Mouse (Mus musculus): ENCODE results near the gene Tec.

Gene Tec

DNA sequence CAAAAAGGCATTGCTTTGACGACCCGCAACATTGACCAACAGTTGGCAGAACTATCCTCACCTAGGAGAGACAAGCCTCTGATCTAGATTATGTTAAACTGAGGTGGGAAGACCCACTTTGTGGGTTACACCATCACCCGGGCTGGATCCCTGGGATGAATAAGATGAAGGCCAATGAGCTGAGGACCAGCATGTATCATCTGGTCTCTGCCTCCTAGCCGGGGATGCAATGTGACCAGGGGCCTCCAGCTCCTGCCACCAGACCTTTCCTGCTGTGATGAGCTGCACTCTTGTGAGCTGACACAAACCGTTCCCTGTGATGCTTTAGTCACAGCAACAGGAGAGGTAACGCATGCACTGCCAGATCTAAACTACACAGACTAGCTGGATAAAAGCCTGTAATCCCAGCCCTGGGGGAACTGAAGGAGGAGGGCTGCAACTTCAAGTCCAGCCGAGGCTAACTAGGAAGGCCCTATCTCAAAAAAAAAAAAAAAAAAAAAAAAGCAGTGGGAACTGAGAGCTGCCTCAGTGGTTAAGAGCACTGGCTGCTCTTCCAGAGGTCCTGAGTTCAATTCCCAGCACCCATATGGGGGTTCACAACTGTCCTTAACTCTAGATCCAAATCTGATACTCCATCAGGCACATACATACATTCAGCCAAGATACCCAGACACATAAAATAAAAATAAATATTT lies 15.8 kb downstream of the Tec start:
- DNase-seq = no peak

DNA sequence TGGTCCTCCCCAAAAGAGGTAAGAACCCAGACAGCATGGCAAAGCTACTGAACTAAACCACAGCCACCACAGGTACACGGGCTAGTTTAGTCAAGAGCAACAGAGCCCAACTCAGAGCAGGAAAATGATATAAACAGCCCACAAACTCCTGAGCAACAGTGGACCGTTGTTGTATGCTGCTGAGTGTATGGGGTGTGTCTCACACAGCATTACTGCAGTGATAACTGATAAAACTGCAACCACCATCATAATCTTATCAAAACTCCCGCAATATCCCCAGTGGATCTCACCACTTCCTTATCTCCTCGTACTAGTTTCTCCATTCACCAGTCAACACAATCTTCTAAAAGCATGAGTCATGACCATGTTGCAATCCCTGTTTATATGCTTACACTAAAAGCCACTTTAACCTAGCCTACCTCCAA lies 16.6 kb downstream of the Tec start:
- DNase-seq = no peak

DNA sequence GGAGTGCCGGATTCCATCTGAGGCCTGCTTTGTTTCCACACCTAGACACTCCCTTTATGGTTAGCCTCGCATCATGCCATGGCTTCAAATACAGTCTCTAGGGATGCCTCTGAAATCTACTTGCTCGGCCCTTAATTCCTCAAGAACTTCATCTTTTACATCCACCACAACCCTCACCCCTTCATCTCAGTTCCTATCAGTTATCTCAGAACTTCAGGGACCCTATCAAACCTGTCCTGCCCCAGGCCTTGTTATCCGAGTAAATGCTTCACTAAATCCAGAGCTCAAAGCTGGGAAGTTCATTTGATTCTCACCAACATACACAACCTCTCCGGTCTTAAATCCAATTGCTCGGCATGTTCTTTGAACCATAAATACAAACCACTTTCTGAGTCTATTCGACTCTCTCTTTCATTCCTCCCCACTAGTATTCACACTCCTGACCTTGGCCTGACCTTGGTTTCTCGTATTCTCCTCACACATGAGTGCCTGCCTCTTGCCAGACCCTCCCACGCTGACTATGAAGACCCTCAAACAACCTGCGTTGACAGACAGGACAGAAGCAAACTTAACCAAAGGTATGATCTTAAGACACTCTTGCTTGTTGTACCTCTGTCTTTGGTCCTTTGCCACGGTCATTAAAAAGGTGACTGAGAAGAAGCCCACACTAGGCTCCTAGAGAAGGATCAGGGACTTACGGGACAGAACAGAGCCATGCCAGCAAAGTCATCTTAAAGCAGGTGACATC lies 17.2 kb downstream of the Tec start:
- no peak for DNase-seq

DNA sequence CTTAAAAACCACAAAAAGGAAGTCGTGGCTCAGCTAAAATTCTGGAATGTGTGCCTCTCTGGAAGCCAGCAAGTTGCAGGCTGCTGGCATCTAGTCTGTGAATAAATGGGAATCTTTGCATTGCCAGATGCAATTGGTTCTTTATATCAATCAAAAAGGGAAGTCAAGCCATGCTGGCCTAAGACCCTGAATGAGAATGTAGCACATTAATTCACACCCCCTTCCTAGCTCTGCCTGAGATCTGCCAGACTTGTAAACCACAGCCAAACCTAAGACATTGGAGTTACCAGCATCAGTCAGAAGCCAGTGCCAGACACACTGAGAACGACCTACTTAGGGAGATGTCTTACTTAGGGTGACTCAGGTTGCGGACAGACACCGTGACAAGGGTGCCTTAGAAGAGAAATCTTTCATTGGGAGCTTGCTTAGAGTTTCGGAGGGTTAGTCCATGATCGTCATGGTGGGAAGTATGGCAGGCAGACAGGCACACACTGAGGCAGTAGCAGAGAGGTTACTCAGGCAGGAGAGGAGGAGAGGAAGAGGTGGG lies 19.3 kb downstream of the Tec start:
- no peak for DNase-seq

DNA sequence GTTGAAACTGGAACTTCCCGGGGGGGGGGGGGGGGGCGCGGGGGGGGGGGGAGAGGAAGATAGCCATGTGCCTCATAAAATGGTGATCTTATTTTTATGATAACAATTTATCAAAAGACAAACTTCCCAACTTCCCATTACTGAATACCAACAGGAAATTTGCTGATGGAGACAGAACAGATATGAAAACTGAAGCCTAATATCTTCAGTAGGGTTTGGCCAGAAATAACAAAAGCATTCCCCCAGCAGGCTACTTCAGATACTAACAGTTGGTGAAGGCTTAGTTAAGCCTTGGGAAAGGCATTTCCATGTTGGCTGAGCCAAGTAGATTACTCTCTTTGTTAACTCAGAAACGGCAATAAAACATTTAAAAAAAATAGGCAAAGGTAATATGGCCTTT lies 21.6 kb downstream of the Tec start:
- DNase-seq = no peak

DNA sequence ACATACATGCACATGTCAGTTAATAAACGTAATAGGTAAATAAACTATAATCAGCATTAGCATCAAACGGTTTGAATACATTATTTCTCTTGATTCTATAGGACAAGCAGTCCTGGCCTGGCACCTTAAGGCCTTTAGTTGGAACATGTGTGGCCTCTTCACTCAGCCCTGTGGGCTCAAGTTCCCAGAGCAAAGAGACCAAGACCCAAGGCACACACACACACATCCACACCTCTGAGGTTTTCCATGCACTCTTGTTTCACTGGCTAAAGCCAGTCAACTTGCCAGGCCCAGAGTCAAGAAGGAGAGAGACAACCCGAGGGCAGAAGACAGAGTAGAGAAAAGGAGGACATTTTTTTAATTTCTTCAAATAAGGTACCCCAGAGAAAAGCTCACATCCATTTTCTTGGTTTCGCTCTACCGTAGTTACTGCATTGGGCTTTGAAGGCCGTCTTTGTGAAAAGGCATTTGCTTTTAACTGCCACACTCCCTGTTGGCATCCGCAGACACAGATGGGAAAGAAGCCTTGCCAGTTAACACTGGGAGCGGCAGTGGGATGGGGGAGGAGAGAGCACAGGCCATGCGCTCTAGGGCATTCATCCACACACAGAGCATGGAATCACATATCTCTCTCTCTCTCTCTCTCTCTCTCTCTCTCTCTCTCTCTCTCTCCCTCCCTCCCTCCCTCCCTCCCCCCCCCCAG lies 22.2 kb downstream of the Tec start:
- peak; percentile 23 for DNase-seq

DNA sequence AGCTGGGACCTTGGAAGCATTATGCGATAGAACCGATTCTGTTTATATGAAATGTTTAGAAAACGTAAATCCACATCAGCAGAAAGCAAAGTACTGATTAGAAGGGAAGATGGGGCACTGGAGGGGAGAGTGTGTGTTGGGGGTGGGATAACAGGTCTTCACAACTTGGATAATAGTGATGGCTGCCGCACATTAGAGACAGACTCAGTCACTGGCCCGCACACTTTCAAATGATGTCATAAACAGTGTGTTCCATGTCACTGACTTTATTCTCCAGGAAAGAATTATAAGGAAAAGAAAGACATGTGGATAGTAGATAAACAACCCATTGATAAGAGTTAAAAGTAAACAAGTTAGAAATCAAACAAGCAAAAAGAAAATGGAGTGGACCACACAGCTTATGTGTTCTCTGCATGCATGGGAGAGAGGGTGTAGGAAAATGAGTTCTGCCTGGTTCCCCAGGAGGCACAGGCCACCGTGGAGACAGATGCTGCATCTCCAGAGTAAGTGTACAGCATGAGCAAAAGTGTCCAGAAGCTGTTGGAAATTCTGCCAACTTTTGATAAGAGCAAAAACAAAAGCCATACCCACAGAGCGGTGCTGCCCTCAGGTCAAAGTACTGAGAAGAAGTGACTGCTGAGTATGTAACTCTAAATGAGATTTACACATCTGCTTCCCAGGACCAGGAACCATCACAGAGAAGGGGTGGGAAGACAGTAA lies 23.3 kb downstream of the Tec start:
- DNase-seq = no peak

DNA sequence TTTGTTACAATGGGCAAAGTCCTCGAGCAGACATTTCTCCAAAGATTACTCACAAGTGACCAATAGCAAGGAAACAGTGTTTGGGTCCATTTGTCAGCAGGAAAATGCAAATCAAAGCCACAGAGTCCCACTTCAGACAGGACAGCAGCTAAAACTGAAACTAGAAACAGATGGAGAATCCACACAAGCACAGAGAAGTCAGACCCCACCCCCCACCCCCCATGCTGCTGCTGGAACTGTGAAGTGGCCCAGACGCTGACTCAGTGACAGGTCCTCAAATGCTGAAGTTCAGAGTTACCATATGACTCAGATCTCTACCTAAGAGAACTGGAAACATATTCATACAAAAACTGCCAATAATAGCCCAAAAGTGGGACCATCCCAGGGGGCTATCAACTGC lies 24.0 kb downstream of the Tec start:
- no peak for DNase-seq

DNA sequence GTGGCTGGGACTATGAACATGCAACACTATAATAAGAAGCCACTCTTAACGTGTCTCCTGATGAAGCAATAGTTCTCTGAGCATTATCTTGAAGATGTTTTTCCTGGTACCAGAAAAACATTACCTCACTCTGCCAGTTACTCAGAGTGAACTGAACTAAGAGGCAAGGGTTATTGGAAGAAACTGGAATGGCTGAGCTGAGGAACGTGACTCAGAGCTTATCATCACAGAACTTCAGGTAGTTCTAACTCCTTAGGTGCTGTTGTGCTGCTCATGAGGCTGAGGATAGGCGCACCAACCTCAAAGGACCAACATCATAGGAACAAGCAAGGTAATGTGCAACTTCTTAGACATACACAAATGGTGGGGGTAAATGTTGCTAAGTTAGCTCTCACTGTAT lies 28.6 kb downstream of the Tec start:
- DNase-seq = no peak

DNA sequence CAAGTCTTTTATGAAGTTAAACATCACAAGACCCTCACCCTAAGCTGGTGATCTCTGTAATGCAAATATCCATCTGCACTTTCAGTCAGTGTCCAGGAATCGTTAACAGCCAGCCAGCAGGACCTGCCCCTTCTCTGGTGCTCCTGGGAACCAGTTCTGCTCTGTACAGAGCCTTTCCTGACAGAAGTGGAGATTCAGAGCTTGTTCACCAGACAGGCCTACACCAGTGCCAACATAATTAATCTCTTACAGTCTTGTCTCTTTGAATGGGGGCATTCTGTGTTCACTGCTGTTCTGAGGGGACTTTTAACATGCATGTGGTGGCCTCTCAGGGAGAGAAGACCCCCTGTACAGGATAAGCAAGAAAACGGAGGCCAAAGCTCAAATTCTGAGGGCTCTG lies 29.3 kb downstream of the Tec start:
- DNase-seq = no peak

DNA sequence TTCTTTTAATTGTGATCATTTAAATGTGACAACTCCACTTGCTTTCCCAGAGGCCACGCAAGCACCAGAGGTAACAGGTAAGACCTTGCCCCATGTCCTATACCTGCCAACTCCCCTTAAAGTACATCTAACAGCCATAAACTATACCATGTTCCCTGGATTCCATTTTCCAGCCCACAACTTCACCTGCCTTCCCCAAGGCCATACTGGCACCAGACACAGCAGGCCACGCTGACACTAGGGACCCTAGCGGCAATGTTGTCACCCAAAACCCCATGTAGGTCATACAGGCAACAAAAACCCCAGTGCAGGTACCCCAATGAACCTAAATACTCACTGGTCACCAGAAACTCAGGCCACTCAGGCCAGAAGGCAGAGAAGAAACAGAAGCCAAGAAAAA lies 32.6 kb downstream of the Tec start:
- no peak for DNase-seq

DNA sequence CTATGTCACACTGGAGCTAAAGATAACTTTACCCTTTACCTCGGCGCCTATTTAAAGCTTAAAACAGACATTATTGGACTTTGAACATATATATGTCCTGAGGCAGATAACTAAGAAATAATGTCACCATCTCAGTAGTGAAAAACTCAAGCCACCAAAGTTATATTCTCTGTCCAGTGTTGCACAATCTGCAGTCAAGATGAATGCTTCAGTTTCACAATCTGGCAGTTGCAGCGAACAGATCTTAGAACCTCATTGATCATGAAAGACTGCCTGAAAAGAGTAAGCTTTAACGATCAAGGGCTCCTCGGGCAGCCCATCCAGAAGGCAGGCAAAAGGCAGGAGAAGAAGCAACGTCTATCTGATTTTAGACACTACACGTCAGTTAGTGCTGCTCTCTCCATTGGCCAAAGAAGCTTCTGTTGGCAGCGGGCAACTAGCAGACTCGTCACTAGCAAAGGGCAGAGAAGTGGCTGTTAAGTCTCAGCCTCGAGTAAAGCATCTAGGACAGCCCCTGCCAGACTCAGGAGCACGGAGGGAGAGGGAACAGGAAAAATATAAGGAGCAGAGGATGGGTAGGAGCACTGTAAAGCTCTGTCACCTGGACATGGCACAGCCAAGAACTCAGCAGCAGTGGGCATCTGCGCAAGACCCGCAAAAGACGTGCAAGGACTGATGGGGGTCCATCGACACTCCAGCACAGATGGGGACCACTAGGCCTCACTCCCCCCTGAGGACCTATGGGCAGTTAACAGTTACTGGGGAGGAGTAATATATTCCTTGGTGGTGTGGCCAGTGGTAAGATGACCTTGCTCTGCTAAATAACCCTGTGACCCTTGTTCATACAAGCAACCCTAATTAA lies 35.1 kb downstream of the Tec start:
- DNase-seq = no peak

DNA sequence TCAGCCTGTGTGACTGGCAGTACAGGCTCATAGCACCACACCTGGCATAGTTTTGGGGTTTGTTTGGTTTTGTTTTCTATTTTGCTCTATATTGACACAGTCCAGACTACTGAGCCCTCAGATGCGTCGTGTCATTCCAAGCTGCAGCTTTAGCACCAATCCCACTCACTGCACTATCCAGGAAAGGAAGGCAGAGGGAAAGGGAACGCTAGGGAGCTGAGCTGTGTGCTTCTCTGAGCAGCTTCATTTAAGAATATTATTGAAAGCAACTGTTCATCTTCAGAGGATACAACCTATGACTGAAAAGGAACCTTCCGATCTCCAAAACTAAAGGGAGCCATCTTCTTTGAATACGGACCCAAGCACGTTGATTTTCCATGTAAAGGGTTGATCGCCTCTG lies 36.1 kb downstream of the Tec start:
- no peak for DNase-seq

DNA sequence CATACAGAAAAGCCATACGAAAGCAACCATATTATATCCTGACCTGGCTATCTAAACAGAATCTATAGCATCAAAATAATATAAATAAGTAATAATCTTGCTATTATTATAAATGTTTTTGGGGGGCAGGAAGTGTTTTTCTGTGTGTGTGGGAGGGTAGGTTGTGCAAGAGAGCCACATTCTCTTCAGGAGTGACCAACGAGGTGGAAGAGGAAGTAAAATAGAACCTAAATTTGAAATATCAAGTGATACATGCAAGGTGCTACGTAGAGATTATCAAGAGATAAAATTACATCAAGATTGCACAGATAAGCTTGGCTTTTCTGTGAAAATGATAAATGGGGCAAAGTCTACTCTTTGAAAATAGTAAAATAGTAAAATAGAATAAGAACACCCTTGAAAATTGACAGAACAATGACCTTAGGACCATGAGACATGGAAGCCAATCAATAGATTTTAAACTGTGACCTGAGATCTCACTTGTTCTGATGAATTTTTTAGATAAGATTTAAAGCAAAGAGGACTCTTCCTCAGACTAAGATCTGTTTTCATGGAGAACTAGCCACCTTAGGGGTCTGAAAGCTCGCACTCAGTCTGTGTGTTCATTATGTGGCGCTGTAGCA lies 37.2 kb downstream of the Tec start:
- DNase-seq = no peak

DNA sequence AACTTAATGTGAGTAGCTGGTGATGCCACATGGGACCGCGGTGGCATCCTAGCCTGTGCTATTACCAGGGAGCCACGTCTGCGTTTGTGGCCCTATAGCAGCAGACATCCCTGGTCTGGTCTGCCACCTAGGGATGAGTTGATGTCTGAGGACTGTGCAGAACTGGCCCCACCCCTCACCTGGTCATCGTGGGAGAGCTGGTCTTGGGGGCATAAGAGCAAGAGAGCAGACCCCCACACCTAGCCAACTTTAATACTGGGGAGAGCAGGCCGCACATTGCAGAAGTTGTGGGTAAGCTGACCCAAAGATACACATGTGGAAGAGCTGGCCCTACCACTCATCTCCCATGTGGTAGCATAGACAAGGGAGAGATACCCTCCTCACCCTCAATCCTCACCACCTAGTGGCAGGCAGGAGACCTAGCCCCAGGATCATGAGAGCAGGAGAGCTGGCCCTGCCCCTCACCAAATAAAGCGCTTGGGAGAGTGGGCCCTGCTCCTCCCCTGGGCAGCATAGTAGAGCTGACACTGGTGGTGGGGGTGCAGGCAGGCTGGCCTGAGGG lies 38.7 kb downstream of the Tec start:
- DNase-seq = no peak

DNA sequence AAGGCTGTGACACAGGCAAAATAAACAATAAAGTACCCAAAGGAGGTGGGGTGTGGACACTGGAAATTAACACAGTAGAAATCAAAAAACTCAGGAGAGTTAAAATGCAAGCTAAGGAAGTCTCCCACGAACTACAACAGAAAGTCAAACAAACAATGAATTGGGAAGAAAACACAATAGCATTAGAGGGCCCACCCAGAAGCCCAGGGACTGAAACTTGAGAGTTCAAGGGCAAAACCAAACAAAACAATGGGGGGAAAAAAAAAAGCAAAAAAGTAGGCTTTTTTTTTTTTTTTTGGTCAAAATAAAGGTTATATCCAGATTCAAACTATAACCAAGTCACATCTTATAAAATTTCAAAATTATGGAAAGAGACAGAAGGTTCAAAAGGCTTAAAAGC lies 39.9 kb downstream of the Tec start:
- DNase-seq = no peak

DNA sequence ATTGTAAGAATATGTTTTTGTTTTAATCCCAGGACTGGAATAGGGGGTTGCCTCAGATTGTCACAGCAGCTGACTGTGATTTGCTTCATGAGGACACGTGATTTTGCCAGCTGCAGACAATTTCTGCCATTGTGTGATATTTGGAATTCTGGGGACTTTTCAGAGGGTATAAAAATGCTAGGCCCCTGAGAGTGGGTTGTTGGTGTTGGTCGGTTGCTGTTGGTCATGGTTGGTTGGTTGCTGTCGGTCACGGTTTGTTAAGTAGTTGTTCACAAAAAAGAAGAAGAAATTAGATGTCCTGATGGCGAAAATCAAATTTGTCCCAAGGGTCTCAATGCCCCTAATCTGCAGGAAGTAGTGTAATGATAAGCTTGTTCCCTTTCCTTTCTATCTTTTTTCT lies 40.8 kb downstream of the Tec start:
- DNase-seq = no peak

DNA sequence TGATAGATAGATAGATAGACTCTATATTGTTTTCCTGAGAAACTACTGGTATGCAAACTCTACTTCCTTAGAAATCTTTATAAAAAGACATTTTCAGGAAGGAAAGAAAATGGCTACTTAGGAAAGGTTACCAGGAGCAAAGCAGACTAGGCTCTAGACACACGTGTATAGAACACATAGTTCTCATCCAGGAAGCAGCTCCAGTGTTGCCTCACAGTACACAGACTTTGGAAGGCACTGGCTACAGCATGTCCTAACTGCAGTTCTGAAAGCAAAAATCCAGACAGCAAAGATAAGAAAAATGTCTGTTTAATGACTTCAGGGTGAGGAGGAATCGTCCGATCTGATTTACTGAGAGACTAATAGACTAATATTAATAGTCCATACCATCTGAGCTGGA lies 41.8 kb downstream of the Tec start:
- no peak for DNase-seq

DNA sequence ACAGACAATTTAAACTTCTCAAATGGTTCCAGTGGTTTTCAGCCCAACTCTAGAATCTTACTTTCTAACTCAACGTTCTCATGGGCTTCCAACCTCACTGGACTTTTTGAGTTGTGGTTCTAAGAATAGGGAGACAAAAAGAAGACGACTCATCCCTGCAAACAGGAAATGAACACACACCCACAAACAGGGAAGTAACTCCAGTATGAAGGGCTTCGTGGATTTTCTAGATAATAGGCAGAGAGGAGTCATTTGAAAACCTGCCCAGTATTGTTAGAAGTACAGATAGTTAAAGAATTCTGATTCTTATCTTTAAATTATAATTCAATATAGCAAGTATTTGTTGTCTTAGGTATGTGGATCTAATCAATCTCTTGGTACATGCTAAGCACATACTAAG lies 47.6 kb downstream of the Tec start:
- no peak for DNase-seq

DNA sequence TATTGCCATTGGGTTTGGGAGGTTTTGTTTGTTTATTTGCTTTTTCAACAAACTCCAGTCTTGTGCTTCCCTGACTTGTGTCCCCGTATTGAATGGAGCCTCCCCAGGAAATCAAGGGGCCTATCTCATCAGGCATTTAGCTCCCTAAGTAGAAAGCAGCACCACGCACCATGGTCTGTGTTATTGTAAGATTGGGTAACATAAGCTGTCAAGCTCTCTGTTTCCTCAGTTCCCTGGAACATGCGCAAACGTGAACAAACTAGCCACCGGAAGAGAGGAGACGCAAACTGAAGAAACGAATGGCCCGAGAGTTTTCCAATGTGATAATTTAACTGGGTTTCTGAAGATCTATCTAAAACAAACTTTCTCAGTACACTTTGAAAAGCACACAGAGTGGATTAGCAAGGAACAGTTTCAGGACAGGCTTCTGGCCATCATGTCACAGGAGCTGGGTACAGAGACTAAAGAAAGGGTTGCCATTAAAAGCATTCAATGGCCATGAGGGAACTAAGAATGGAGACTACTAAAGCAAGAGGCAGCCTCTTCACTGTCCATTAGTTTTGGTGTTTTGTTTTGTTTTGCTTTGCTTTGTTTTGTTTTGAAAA lies 48.1 kb downstream of the Tec start:
- no peak for DNase-seq

Data from retina, postnatal 1 day (tissue).